Comparison of ENCODE assay signal across 16 mouse cellular contexts in the genomic region with DNA sequence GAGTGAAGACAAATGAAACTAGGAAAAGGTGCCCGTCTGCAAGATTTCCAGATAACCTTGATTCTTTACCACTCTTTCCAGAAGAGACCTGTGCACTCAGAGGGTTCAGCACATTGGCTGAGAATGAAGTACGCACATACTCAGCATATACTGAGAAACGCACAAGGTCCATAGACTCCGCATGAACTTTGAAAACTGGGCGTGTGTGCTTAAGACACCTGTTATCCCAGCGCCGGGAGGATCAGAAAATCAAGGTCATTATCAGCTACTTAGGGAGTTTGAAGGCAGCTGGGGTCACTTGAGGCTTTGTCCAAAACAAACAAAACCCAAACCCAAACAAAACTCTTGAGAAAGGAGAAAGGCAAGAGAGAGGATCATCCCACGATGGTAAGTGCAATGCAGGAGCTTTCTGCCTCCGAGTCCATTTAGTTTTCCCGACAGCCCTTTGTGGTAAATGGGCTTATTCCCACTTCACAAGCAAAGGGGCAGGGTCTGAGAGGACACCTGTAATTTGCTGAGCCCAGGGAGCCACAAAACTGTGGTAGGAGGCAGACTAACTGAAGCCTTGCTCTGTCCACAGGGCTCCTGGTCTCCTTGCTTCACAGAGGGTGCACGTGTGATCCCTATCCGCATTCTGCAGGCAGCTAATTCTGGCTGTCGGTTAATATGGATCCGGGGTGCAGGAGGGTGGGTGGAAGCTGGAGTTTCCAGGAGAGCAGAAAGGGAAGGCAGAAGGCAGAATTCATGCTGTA.
DNase-seq lines count a peak whose midpoint lies in the region; ATAC-seq and TF ChIP-seq lines count a peak whose summit lies in the region.
"Had no signal": no experiment of that assay in that cellular context is flagged by ENCODE, and none has a peak within 500 bp of the region (broad histone marks: within the 10 kb centered on the region; RNA-seq: fewer than 3 reads in every experiment).

No protein-coding gene starts in this region.

- ATAC-seq in heart, embryonic 16.5 days (replicated peaks; ENCODE audit: extremely low read depth, insufficient read depth, low FRiP score) = no peak
- peak; percentile 4; the same call in 1 of the 2 replicates for ATAC-seq in liver, postnatal 0 days
- ATAC-seq: CD4-positive, CD25-positive, alpha-beta regulatory T cell, adult 4 months; forebrain, embryonic 16.5 days had no signal

- H3K27ac ChIP-seq in heart, embryonic 16.5 days (ENCODE audit: low read length) = peak overlapping the region; percentile 99
- H3K27ac ChIP-seq in liver, postnatal 0 days (ENCODE audit: low read depth) = no peak overlapping the region

- no peaks in the 10 kb centered on the region for H3K9me3 ChIP-seq in heart, embryonic 16.5 days (replicated peaks; ENCODE audit: control insufficient read depth, low read length)
- no peaks in the 10 kb centered on the region for H3K9me3 ChIP-seq in liver, postnatal 0 days (ENCODE audit: low read length)

- no peak for TF ChIP-seq EP300 in liver, postnatal 0 days (IDR thresholded peaks at IDR 0.05; ENCODE audit: low read depth)

- H3K36me3 ChIP-seq in heart, embryonic 16.5 days (ENCODE audit: control insufficient read depth, insufficient read depth) = peaks cover 7% of the 10 kb centered on the region
- peaks cover 37% of the 10 kb centered on the region for H3K36me3 ChIP-seq in liver, postnatal 0 days (replicated peaks; ENCODE audit: insufficient read depth, low read length)

- DNase-seq in heart, postnatal 36 days = no peak
- DNase-seq in liver, postnatal 0 days = no peak
- DNase-seq in liver (no peak), R1 (ENCODE audit: low read depth, low spot score) (peak; percentile 20), ZHBTc4 (ENCODE audit: low read depth, low spot score) (peak; percentile 15)
- no peak for DNase-seq in adrenal gland, adult (ENCODE audit: inconsistent age in 2 of 2, low spot score in 1 of 2)
- no peak for DNase-seq in left cerebral cortex, postnatal 36 days (ENCODE audit: low spot score in 2 of 2)
- DNase-seq: adrenal gland, postnatal 14 days; cerebellum, adult 9-10 months; right cerebral cortex, adult 18-20 months; thymus, postnatal 36 days had no signal

- H3K9ac ChIP-seq in heart, embryonic 16.5 days (ENCODE audit: low read length) = peak overlapping the region; percentile 51; the same call in 1 of the 2 replicates
- no peak overlapping the region for H3K9ac ChIP-seq in liver, postnatal 0 days (replicated peaks)
- H3K9ac ChIP-seq: lung, embryonic 14.5 days had no signal

- intact Hi-C loops in heart, postnatal 36 days (cut with DNase I) = no loop called here
- intact Hi-C loops in left cerebral cortex, postnatal 36 days (cut with DNase I) = no loop called here

- WGBS in heart, embryonic 16.5 days = 67% methylated on average over 14 of the region's 14 CpGs
- WGBS in liver, postnatal 0 days (ENCODE audit: insufficient replicate concordance) = 78% methylated on average over 14 of the region's 14 CpGs

- H3K4me2 ChIP-seq in heart, embryonic 16.5 days (ENCODE audit: low read depth, low read length) = no peak overlapping the region
- H3K4me2 ChIP-seq in liver, postnatal 0 days (ENCODE audit: low read depth, low read length) = no peak overlapping the region

- no peak overlapping the region for H3K4me3 ChIP-seq in heart, embryonic 16.5 days (ENCODE audit: low read length)
- H3K4me3 ChIP-seq in liver, postnatal 0 days (ENCODE audit: low read depth, low read length) = no peak overlapping the region
- H3K4me3 ChIP-seq: myocyte had no signal

- peaks cover 53% of the 10 kb centered on the region for H3K4me1 ChIP-seq in heart, embryonic 16.5 days (ENCODE audit: control insufficient read depth, insufficient read depth, low read length)
- H3K4me1 ChIP-seq in liver, postnatal 0 days (ENCODE audit: insufficient read depth) = peaks cover 22% of the 10 kb centered on the region

- no peaks in the 10 kb centered on the region for H3K27me3 ChIP-seq in heart, embryonic 16.5 days (ENCODE audit: control insufficient read depth, insufficient read depth, low read length)
- H3K27me3 ChIP-seq in liver, postnatal 0 days (ENCODE audit: insufficient read depth, low read length) = no peaks in the 10 kb centered on the region

- no peak for TF ChIP-seq CTCF in liver, postnatal 0 days (IDR thresholded peaks at IDR 0.05; ENCODE audit: low read depth)

Comparison
In these comparisons a context has a peak if more than half of its experiments do, and no peak if none do; other contexts are left out.
1. DNase-seq: peak in R1 (single experiment) and ZHBTc4 (single experiment); none in heart, postnatal 36 days (0 of 2), liver, postnatal 0 days (single experiment), liver (single experiment), adrenal gland, adult (0 of 2) and left cerebral cortex, postnatal 36 days (0 of 2).